Mouse (Mus musculus) intestine, embryonic 15.5 days (tissue): ENCODE measurements at regions not wholly inside any gene's neighbourhood (a gene's known extent, or its start where the extent isn't known, plus 50 kb on each side); places are given as distances from the start of the nearest gene placed in this dataset.

Source experiments
- ATAC-seq: fragments of 200-750 bp; cut with Nextera tagmentation; 2 replicates; pipeline ENCODE4 v1.8.0; 2017; ENCODE audit warnings: moderate TSS enrichment, moderate library complexity
- H3K27ac ChIP-seq: fragments of 300-500 bp; sonication (generic); 2 replicates; pipeline ENCODE4 v1.5.1; 2015; ENCODE audit warnings: mild to moderate bottlenecking, inconsistent platforms
- H3K27me3 ChIP-seq: fragments of 300-500 bp; sonication (generic); replicated peaks from 2 replicates; pipeline ENCODE4 v1.6.1; 2015; ENCODE audit warnings: inconsistent platforms
- H3K36me3 ChIP-seq: fragments of 300-500 bp; sonication (generic); 2 replicates; pipeline ENCODE4 v1.6.1; 2015; ENCODE audit warnings: inconsistent platforms
- H3K4me1 ChIP-seq: fragments of 300-500 bp; sonication (generic); replicated peaks from 2 replicates; pipeline ENCODE4 v1.6.1; 2015; ENCODE audit warnings: inconsistent platforms
- H3K4me2 ChIP-seq: fragments of 300-500 bp; sonication (generic); replicated peaks from 2 replicates; pipeline ENCODE4 v1.6.1; 2015; ENCODE audit warnings: mild to moderate bottlenecking, inconsistent platforms
- H3K4me3 ChIP-seq: fragments of 300-500 bp; sonication (generic); replicated peaks from 2 replicates; pipeline ENCODE4 v1.5.1; 2015; ENCODE audit warnings: inconsistent platforms
- H3K9ac ChIP-seq: fragments of 300-500 bp; sonication (generic); 2 replicates; pipeline ENCODE4 v1.6.1; 2015; ENCODE audit warnings: inconsistent platforms
- H3K9me3 ChIP-seq: fragments of 300-500 bp; sonication (generic); 2 replicates; pipeline ENCODE4 v1.6.1; 2016; ENCODE audit warnings: inconsistent platforms
- WGBS: fragments of 180-500 bp; shearing (Covaris S2); methylation state at CpG from one replicate; pipeline ENCODE4 v1.1.7; 2015; 5-methylcytosine and 5-hydroxymethylcytosine counted together

DNA sequence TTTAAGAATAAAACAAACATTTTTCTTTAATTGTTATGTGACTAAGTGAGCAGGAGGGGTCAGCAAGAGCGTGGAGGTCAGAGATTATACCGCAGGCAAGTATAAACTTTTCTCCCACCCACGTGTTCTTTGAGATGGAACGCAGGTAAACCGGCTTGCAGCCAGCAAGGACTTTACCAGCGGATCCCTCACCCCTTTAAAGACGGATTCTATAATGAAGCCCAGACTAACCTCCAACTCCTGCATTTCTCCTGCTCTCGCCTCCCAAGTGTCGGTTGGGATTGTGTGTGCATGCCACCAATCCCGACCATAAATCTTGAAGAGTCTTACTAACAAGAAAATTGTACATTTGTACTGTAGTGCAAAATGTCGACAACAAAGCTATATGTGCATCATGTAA is 74.4 kb upstream of the Chd2 start:
- Histone ChIP-seq H3K36me3 (no peaks in the 10 kb centered on the region), H3K9me3 (no peaks in the 10 kb centered on the region), H3K9ac (no peak overlapping the region), H3K4me2 (peak overlapping the region; percentile 44), H3K27me3 (no peaks in the 10 kb centered on the region), H3K27ac (peak overlapping the region; percentile 99), H3K4me1 (0 out of 2 replicates have a peak, but pooled peaks cover 3% of the 10 kb centered on the region), H3K4me3 (no peak overlapping the region)
- WGBS = 26% methylated on average over 11 of the region's 11 CpGs
- ATAC-seq = no peak

DNA sequence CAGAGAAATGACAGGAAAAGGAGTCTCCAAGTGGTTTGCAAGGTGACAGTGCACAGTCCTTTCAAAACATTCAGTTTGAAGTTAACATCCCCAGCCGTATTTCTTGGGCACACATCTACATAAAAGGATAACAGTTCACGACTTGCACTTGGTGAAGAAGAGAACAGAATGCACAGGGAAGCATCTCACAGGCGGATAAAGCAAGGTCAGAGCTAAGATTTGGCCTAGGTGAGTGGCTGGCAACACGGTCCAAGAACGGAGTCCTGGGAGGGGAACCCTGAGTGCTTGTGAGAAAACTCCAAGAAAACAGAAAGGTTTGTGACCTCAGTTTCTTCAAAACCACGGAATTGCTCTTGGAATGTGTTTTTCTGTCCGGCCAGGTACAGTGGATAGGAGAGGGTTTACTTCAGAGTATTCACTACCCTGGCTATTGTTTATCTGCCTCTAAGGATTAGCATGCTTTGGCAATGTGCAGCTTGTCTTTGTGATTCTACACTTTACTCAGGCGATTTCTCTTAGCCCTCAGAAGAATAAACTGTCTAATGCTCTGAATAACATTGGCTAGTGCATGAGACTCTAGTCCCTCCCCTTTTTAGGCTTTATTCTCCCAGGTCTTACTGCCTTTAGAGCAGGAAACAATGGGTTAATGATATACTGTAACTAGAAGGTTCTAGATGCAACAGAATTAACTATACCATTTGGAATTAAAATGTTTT is 73.4 kb upstream of the Chd2 start:
- WGBS = 64% methylated on average over 8 of the region's 8 CpGs
- Histone ChIP-seq H3K4me2 (no peak overlapping the region), H3K36me3 (no peaks in the 10 kb centered on the region), H3K4me1 (0 out of 2 replicates have a peak, but pooled peaks cover 3% of the 10 kb centered on the region), H3K9me3 (no peaks in the 10 kb centered on the region), H3K4me3 (no peak overlapping the region), H3K9ac (no peak overlapping the region), H3K27ac (peak overlapping the region; percentile 28), H3K27me3 (no peaks in the 10 kb centered on the region)
- no peak for ATAC-seq

- Histone ChIP-seq H3K4me1 (0 out of 2 replicates have a peak, but pooled peaks cover 3% of the 10 kb centered on the region), H3K9ac (no peak overlapping the region), H3K27me3 (no peaks in the 10 kb centered on the region), H3K9me3 (no peaks in the 10 kb centered on the region), H3K4me3 (no peak overlapping the region), H3K4me2 (no peak overlapping the region), H3K27ac (peak overlapping the region; percentile 28; the same call in 1 of the 2 replicates), H3K36me3 (no peaks in the 10 kb centered on the region)
- ATAC-seq = no peak
- 86% methylated on average over 4 of the region's 4 CpGs for WGBS
These were observed 72.7 kb upstream of the Chd2 start for GRCm38 (mm10) chr7:73614341-73614740.

DNA sequence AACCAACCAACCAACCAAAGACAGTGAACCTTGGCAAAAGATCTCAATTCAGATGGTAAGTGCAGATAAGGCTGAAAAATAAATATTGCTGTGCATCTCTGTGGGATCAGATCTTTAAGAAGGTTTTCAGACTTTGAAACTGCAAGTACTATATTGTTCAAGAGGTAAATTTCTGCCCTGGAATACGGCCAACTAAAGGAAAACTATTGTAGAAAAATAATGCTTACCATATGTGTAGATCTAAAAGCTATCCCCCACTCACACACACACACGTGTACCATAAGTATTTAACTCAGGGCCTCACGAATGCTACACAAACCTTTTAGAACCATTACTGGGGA is 71.1 kb upstream of the Chd2 start:
- Histone ChIP-seq H3K4me2 (no peak overlapping the region), H3K9me3 (no peaks in the 10 kb centered on the region), H3K9ac (no peak overlapping the region), H3K4me3 (no peak overlapping the region), H3K27ac (no peak overlapping the region), H3K4me1 (0 out of 2 replicates have a peak, but pooled peaks cover 3% of the 10 kb centered on the region), H3K27me3 (no peaks in the 10 kb centered on the region), H3K36me3 (no peaks in the 10 kb centered on the region)
- WGBS = 54% methylated on average over 3 of the region's 3 CpGs
- no peak for ATAC-seq

DNA sequence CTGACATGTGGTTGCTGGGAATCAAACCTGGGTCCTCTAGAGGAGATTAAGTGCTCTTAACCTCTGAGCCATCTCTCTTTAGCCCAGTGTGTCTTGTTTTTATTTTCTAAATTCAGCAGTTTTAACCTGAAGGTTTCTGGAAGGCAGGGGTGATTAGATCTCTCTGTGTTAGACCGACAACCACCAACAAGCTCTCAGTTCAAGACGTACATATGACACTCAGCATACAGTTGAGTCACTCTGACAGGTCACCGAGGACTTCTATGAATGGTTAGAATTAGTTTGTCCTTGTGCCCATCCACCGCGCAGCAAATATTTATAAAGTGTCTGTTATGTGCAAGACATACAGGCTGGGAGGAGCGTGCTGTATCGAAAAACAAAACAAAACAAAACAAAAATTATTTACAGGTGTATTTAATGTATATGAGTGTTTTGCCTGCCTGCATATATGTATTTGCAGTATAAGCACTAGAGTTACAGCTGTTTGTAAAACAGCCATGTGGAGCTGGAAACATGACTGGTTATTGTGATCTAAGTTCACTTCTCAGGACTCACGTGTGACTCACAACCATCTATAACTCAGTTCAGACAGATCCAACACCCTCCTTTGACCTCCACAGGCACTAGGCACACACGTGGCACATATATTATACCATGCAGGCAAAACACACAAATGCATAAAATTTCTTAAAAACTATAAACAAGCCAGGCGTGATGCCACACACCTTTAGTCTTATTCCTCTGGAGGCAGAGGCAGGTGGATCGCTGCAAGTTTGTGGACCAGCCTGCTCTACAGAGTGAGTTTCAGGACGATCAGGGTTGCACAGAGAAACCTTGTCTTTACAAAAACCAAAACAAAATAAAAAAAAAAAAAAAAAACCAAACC is 70.5 kb upstream of the Chd2 start:
- no peak for ATAC-seq
- 86% methylated on average over 12 of the region's 12 CpGs for WGBS
- Histone ChIP-seq H3K9ac (no peak overlapping the region), H3K27ac (no peak overlapping the region), H3K4me2 (no peak overlapping the region), H3K4me1 (0 out of 2 replicates have a peak, but pooled peaks cover 3% of the 10 kb centered on the region), H3K4me3 (no peak overlapping the region), H3K9me3 (no peaks in the 10 kb centered on the region), H3K27me3 (no peaks in the 10 kb centered on the region), H3K36me3 (no peaks in the 10 kb centered on the region)

DNA sequence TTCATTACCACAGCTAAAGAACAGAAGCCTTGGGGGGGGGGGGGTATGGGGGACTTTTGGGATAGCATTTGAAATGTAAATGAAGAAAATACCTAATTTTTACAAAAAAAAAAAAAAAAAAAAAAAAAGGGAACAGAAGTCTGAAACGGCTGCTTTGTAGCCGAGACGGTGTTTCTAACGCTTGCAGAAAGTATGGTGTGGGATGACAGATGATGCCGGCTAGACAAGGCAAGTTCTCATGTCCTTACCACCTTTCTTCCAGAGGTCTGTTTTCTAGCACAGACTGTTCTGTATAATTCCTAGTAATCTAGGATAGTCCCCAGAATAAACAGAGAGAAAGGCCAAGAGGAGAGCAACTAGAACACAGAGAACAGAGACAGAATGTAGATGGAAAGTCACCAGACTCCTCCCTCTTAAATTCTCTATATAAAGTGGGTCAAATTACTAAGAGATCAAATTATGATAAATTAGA is 67.2 kb upstream of the Chd2 start:
- Histone ChIP-seq H3K36me3 (no peaks in the 10 kb centered on the region), H3K9me3 (no peaks in the 10 kb centered on the region), H3K4me3 (no peak overlapping the region), H3K9ac (no peak overlapping the region), H3K4me2 (peak overlapping the region; percentile 60; the same call in 1 of the 2 replicates), H3K27ac (no peak overlapping the region), H3K27me3 (no peaks in the 10 kb centered on the region), H3K4me1 (no peaks in the 10 kb centered on the region)
- ATAC-seq = no peak
- 37% methylated on average over 5 of the region's 5 CpGs for WGBS

- WGBS = 23% methylated on average over 8 of the region's 8 CpGs
- ATAC-seq = no peak
- no peaks in the 10 kb centered on the region for H3K36me3 ChIP-seq
- H3K27ac ChIP-seq = peak overlapping the region; percentile 83
- H3K27me3 ChIP-seq = no peaks in the 10 kb centered on the region
- no peaks in the 10 kb centered on the region for H3K4me1 ChIP-seq
- no peak overlapping the region for H3K4me3 ChIP-seq
- H3K9ac ChIP-seq = no peak overlapping the region
- no peaks in the 10 kb centered on the region for H3K9me3 ChIP-seq
- peak overlapping the region; percentile 60 for H3K4me2 ChIP-seq
These were observed 66.6 kb upstream of the Chd2 start for GRCm38 (mm10) chr7:73608070-73608803.

DNA sequence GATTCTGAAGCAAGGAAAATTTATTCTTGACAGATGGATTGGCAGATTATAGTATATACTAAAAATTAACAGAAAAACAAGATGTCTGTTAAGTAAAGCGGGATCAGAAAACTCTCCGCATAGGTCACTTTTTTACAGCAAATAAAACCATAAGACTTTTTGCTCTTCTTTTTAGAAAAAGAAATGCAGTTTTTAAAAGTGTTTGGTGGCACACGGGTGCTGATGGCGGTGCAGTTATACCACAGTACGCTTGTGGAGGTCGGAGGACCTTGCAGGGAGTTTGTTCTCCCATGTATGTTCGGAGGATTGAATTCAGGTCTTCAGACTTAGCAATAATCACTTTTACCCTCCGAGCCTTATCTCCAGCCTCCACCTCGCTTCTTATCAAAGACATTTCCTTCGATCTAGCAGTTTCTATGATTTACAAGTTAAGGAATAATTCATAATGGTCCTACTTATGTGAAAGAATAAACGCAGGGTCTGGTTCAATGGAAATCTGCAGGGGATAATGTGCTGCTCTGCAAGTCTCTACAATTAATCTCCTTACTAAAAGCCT is 65.9 kb upstream of the Chd2 start:
- H3K9me3 ChIP-seq = no peaks in the 10 kb centered on the region
- 6% methylated on average over 11 of the region's 11 CpGs for WGBS
- peak overlapping the region; percentile 32 for H3K4me3 ChIP-seq
- peak overlapping the region; percentile 40 for H3K9ac ChIP-seq
- H3K4me1 ChIP-seq = no peaks in the 10 kb centered on the region
- no peaks in the 10 kb centered on the region for H3K27me3 ChIP-seq
- peak overlapping the region; percentile 60 for H3K4me2 ChIP-seq
- H3K36me3 ChIP-seq = no peaks in the 10 kb centered on the region
- ATAC-seq = no peak
- H3K27ac ChIP-seq = peak overlapping the region; percentile 83

DNA sequence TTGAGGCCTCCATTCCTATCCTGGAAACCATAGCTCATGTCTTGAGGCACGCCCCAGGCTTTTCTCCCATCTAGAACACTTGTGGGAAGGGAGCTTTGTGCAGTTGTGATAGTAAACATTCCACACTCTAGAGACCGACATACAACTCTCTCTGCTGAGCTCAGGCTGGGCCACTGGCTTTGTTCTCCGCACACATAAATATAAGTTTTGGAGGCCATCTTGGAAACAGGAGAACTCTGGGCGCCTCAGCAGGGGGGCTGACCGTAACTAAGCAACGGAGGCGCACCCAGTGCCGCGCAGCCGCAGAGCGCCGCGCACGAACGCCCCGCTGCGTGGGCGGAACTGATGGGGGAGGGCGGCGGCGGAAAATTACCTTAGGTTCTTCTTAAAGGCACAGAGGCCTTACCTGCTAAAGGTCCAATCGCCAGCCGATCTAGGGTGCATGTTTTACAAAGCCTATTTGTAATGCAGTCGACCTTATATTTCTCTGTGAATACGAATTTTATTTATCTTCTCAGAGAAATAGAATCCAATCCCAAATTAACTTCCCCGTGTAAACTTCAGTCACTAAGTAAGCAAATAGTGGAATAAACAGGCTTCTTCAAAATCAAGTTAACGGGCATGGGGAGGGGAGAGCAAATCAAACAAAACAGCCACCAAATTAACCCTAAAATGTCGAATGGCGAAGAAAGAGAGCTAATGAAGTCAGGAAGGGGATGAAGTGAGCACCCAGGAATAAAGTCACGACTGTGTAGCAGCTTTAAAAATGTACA is 65.2 kb upstream of the Chd2 start:
- Histone ChIP-seq H3K27me3 (no peaks in the 10 kb centered on the region), H3K9ac (peak overlapping the region; percentile 40), H3K4me1 (no peaks in the 10 kb centered on the region), H3K27ac (peak overlapping the region; percentile 83), H3K36me3 (no peaks in the 10 kb centered on the region), H3K4me2 (peak overlapping the region; percentile 60), H3K4me3 (peak overlapping the region; percentile 32), H3K9me3 (no peaks in the 10 kb centered on the region)
- WGBS = 2% methylated on average over 30 of the region's 30 CpGs
- peak; percentile 98 for ATAC-seq

- no peak for ATAC-seq
- no peaks in the 10 kb centered on the region for H3K27me3 ChIP-seq
- no peaks in the 10 kb centered on the region for H3K9me3 ChIP-seq
- WGBS = 54% methylated on average over 2 of the region's 2 CpGs
- H3K4me1 ChIP-seq = no peaks in the 10 kb centered on the region
- H3K9ac ChIP-seq = no peak overlapping the region
- H3K36me3 ChIP-seq = no peaks in the 10 kb centered on the region
- H3K4me3 ChIP-seq = no peak overlapping the region
- no peak overlapping the region for H3K27ac ChIP-seq
- H3K4me2 ChIP-seq = no peak overlapping the region
These were observed 63.0 kb upstream of the Chd2 start for GRCm38 (mm10) chr7:73604597-73604996.

DNA sequence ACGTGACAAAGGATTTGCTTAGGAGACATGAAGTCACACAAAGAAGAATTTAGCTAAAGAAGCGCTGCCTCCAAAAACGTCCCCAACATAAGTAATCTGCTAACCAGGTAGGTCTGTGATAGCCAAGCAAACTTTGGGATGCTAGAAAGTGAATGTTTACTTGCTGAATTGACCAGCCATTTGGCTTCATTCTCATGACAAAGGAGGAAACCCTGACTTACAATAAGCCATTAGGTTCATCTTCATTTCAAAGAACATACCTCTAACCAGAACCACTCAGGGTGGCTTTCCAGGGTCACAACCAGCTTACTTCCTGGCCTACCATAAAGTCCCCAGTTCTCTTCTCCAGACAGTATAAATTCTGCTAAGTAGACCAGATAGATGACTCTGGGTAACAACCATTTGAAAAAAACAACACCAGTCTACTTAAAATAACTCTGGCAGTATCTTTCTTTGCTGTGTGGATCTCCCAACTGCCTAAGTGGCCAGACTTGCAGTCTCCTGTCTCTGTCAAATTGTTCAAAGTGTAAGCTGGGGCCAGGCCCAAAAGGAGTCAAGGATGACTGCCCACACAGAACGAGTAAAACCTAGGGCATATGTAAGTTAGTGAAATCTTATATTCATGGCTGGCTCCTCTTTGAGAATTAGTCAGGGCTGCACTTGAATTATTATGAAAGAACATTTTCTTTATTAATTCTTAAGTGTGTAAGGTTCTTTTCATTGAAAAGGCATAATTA is 61.4 kb upstream of the Chd2 start:
- WGBS = 56% methylated on average over 4 of the region's 4 CpGs
- Histone ChIP-seq H3K4me2 (no peak overlapping the region), H3K27ac (no peak overlapping the region), H3K36me3 (no peaks in the 10 kb centered on the region), H3K27me3 (no peaks in the 10 kb centered on the region), H3K4me3 (no peak overlapping the region), H3K9me3 (no peaks in the 10 kb centered on the region), H3K9ac (no peak overlapping the region), H3K4me1 (no peaks in the 10 kb centered on the region)
- no peak for ATAC-seq
